Mouse (Mus musculus) adrenal gland, postnatal 25 days (tissue): Measurements from ENCODE around the gene Pelp1. TPM values are rescaled to one million over a fixed set of nuclear protein-coding genes. Genes with fewer than 3 reads are reported as not detected.

Source experiments
- microRNA-seq, 2 experiments: library from miRNA; unstranded; fragments of <30 nt; microRNA quantifications; one replicate each; pipeline ENCODE4 v1.2.0; 2021
- total RNA-seq: library from RNA; stranded (reverse); gene quantifications from 2 replicates; pipeline ENCODE4 v1.2.3, GENCODE M21; 2021

Gene Pelp1
- total RNA-seq, 1 experiment from 2014 or later = 26.7 TPM

Small RNAs within 50 kb of the gene (microRNA-seq; reads per million reads assigned to microRNA genes)
- 0.36 to 1.7 reads per million in 2 experiments for gene Mir7115

Other genes starting within 250 kb of the Pelp1 start
- 2.4 TPM in 1 of 2 replicates, not detected in the other for gene Slc16a11, start 197.3 kb downstream of the Pelp1 start, total RNA-seq
- gene Slc16a13, start 189.0 kb downstream of the Pelp1 start, total RNA-seq = 3.7 and 4.9 TPM in 2 replicates
- gene Bcl6b, start 180.2 kb downstream of the Pelp1 start, total RNA-seq = 12.2 and 20.5 TPM in 2 replicates
- gene 0610010K14Rik, start 172.1 kb downstream of the Pelp1 start, total RNA-seq = 45.8 and 59.1 TPM in 2 replicates
- 7.1 and 7.2 TPM in 2 replicates for gene Gm21988, start 170.2 kb downstream of the Pelp1 start, total RNA-seq
- 271 and 305 TPM in 2 replicates for gene Rnasek, start 170.2 kb downstream of the Pelp1 start, total RNA-seq
- gene Alox12, start 154.7 kb downstream of the Pelp1 start, total RNA-seq = 1.5 and 1.8 TPM in 2 replicates
- not detected in 2 replicates for gene Alox12e, start 87.4 kb downstream of the Pelp1 start, total RNA-seq
- 2.1 and 2.7 TPM in 2 replicates for gene Alox15, start 58.0 kb downstream of the Pelp1 start, total RNA-seq
- 17.1 and 29.9 TPM in 2 replicates for gene Arrb2, start 22.6 kb upstream of the Pelp1 start, total RNA-seq
- 23.0 and 25.4 TPM in 2 replicates for gene Med11, start 41.9 kb upstream of the Pelp1 start, total RNA-seq
- 1.5 and 1.8 TPM in 2 replicates for gene Zmynd15, start 49.4 kb upstream of the Pelp1 start, total RNA-seq
- gene Cxcl16, start 50.0 kb upstream of the Pelp1 start, total RNA-seq = 5.5 and 7.1 TPM in 2 replicates
- gene Tm4sf5, start 95.2 kb upstream of the Pelp1 start, total RNA-seq = not detected in 2 replicates
- not detected in 2 replicates for gene Vmo1, start 104.6 kb upstream of the Pelp1 start, total RNA-seq
- 1.2 TPM in 1 of 2 replicates, not detected in the other for gene Gltpd2, start 109.2 kb upstream of the Pelp1 start, total RNA-seq
- gene Psmb6, start 115.3 kb upstream of the Pelp1 start, total RNA-seq = 254 and 270 TPM in 2 replicates
- gene Gm40193, start 122.9 kb upstream of the Pelp1 start, total RNA-seq = not detected in 2 replicates
- 8.7 and 14.5 TPM in 2 replicates for gene Pld2, start 130.0 kb upstream of the Pelp1 start, total RNA-seq
- 45.7 and 58.9 TPM in 2 replicates for gene Mink1, start 152.8 kb upstream of the Pelp1 start, total RNA-seq
- not detected in 2 replicates for gene 4930544D05Rik, start 205.8 kb upstream of the Pelp1 start, total RNA-seq
- not detected in 2 replicates for gene Chrne, start 209.2 kb upstream of the Pelp1 start, total RNA-seq
- not detected in 2 replicates for gene Gp1ba, start 229.1 kb upstream of the Pelp1 start, total RNA-seq
- 92.7 and 106 TPM in 2 replicates for gene Rnf167, start 237.2 kb upstream of the Pelp1 start, total RNA-seq
- gene Slc25a11, start 237.4 kb upstream of the Pelp1 start, total RNA-seq = 122 and 146 TPM in 2 replicates
- 922 and 959 TPM in 2 replicates for gene Pfn1, start 244.6 kb upstream of the Pelp1 start, total RNA-seq
- gene Eno3, start 247.2 kb upstream of the Pelp1 start, total RNA-seq = 17.9 and 28.3 TPM in 2 replicates